Mouse (Mus musculus) CH12.LX (cell line): ENCODE measurements around the gene Zswim4. TPM values are rescaled to one million over a fixed set of nuclear protein-coding genes. Genes with fewer than 3 reads are reported as not detected.

ENCODE experiments used
- DNase-seq: peaks from one replicate; pipeline ENCODE4 v3.0.0-alpha.2; 2013; ENCODE audit errors: extremely low read depth
- H3K27ac ChIP-seq: 2 replicates; pipeline ENCODE4 v1.5.1; 2012; ENCODE audit warnings: low read depth, mild to moderate bottlenecking, control low read depth, moderate library complexity; ENCODE audit not compliant: insufficient read depth
- H3K27me3 ChIP-seq: replicated peaks from 2 replicates; pipeline ENCODE3; 2012; ENCODE audit warnings: inconsistent platforms
- H3K36me3 ChIP-seq, 2 experiments: replicated peaks in 1 of 2; 2 replicates each; pipeline versions ENCODE3 to v1.6.1; 2012; ENCODE audit warnings: inconsistent platforms in 1 of 2, low read length in 1 of 2, mild to moderate bottlenecking in 1 of 2, mixed read lengths in 1 of 2, moderate library complexity in 1 of 2; ENCODE audit not compliant: control insufficient read depth in 1 of 2, insufficient read depth in 1 of 2
- H3K4me1 ChIP-seq, 2 experiments: 2 replicates each; pipeline ENCODE4 v1.6.1; 2012; ENCODE audit warnings: inconsistent platforms in 1 of 2, moderate library complexity in 1 of 2; ENCODE audit not compliant: insufficient read depth in 2 of 2, control insufficient read depth in 1 of 2
- H3K4me2 ChIP-seq: 2 replicates; pipeline ENCODE4 v1.6.1; 2012; ENCODE audit warnings: low read depth, mild to moderate bottlenecking, control low read depth; ENCODE audit not compliant: poor library complexity, insufficient read depth, severe bottlenecking
- H3K4me3 ChIP-seq, 3 experiments: fragments of 150-350 bp in 1 of 3; sonication (generic) in 1 of 3; replicated peaks in 1 of 3; 2 replicates each; pipeline versions ENCODE3 to v1.5.1; 2011 to 2012; ENCODE audit warnings: low read depth in 2 of 3, low read length in 2 of 3, mild to moderate bottlenecking in 2 of 3, moderate library complexity in 2 of 3, control low read depth in 1 of 3, improper control_type of control experiment in 1 of 3, inconsistent platforms in 1 of 3, mixed read lengths in 1 of 3; ENCODE audit not compliant: poor library complexity in 1 of 3
- H3K79me2 ChIP-seq: replicated peaks from 2 replicates; pipeline ENCODE4 v1.6.1; 2012; ENCODE audit warnings: mild to moderate bottlenecking, moderate library complexity; ENCODE audit not compliant: control insufficient read depth, poor library complexity, insufficient read depth, severe bottlenecking; ENCODE audit errors: extremely low read depth
- H3K9ac ChIP-seq: 2 replicates; pipeline ENCODE4 v1.6.1; 2012; ENCODE audit warnings: low read depth, mild to moderate bottlenecking, control low read depth, moderate library complexity; ENCODE audit not compliant: insufficient read depth
- H3K9me3 ChIP-seq: replicated peaks from 2 replicates; pipeline ENCODE3; 2012; ENCODE audit warnings: low read length, inconsistent platforms, mixed read lengths
- BHLHE40 ChIP-seq: IDR thresholded peaks from 2 replicates; pipeline ENCODE4 v1.6.1; 2011; ENCODE audit warnings: mild to moderate bottlenecking, low read depth, low read length, improper control_type of control experiment
- CHD2 ChIP-seq: IDR thresholded peaks from 2 replicates; pipeline ENCODE4 v1.6.1; 2011; ENCODE audit warnings: low read length, improper control_type of control experiment
- CTCF ChIP-seq, 2 experiments: IDR thresholded peaks in 1 of 2; conservative IDR thresholded peaks in 1 of 2; 2 replicates each; pipeline ENCODE4 v1.5.1; 2011 to 2012; ENCODE audit warnings: low read depth in 2 of 2, low read length in 2 of 2, improper control_type of control experiment in 1 of 2, inconsistent platforms in 1 of 2, mild to moderate bottlenecking in 1 of 2, moderate library complexity in 1 of 2
- E2F4 ChIP-seq: IDR thresholded peaks from 2 replicates; pipeline ENCODE4 v1.6.1; 2011; ENCODE audit warnings: low read depth, low read length, improper control_type of control experiment; ENCODE audit not compliant: insufficient replicate concordance
- ELF1 ChIP-seq: IDR thresholded peaks from 2 replicates; pipeline ENCODE4 v1.6.1; 2014; ENCODE audit warnings: low read depth, mild to moderate bottlenecking, inconsistent platforms, low read length, improper control_type of control experiment
- EP300 ChIP-seq: IDR thresholded peaks from 2 replicates; pipeline ENCODE4 v1.6.1; 2011; ENCODE audit warnings: low read length, improper control_type of control experiment
- ETS1 ChIP-seq: conservative IDR thresholded peaks from 2 replicates; pipeline ENCODE4 v1.6.1; 2012; ENCODE audit warnings: low read depth, mild to moderate bottlenecking, inconsistent platforms, low read length, improper control_type of control experiment, moderate library complexity
- GABPA ChIP-seq: IDR thresholded peaks from 2 replicates; pipeline ENCODE4 v1.6.1; 2012; ENCODE audit warnings: low read depth, low read length, improper control_type of control experiment, inconsistent platforms; ENCODE audit not compliant: insufficient replicate concordance
- JUN ChIP-seq: IDR thresholded peaks from 2 replicates; pipeline ENCODE4 v1.6.1; 2011; ENCODE audit warnings: low read depth, mild to moderate bottlenecking, low read length, improper control_type of control experiment, moderate library complexity; ENCODE audit not compliant: insufficient read depth
- MAFK ChIP-seq: IDR thresholded peaks from 2 replicates; pipeline ENCODE4 v1.6.1; 2011; ENCODE audit warnings: low read length, improper control_type of control experiment; ENCODE audit not compliant: insufficient replicate concordance
- MAX ChIP-seq: IDR thresholded peaks from 2 replicates; pipeline ENCODE4 v1.6.1; 2011; ENCODE audit warnings: low read length, improper control_type of control experiment
- MEF2A ChIP-seq: IDR thresholded peaks from 2 replicates; pipeline ENCODE4 v1.6.1; 2014; ENCODE audit warnings: low read depth, mild to moderate bottlenecking, inconsistent platforms, low read length, improper control_type of control experiment, borderline replicate concordance
- NELFE ChIP-seq: IDR thresholded peaks from 2 replicates; pipeline ENCODE4 v1.6.1; 2011; ENCODE audit warnings: low read depth, low read length, improper control_type of control experiment
- NRF1 ChIP-seq: IDR thresholded peaks from 2 replicates; pipeline ENCODE4 v1.6.1; 2014; ENCODE audit warnings: low read depth, mild to moderate bottlenecking, inconsistent platforms, low read length, improper control_type of control experiment, moderate library complexity
- PAX5 ChIP-seq: IDR thresholded peaks from 2 replicates; pipeline ENCODE4 v1.6.1; 2012; ENCODE audit warnings: low read length, inconsistent platforms, mixed read lengths
- POLR2A ChIP-seq: IDR thresholded peaks from 2 replicates; pipeline ENCODE4 v1.6.1; 2011; ENCODE audit warnings: low read depth, mild to moderate bottlenecking, improper control_type of control experiment, low read length
- RAD21 ChIP-seq: IDR thresholded peaks from 2 replicates; pipeline ENCODE4 v1.6.1; 2011; ENCODE audit warnings: low read depth, mild to moderate bottlenecking, low read length, improper control_type of control experiment, moderate library complexity
- RCOR1 ChIP-seq: conservative IDR thresholded peaks from 2 replicates; pipeline ENCODE4 v1.6.1; 2012; ENCODE audit warnings: low read depth, mild to moderate bottlenecking, inconsistent platforms, low read length, improper control_type of control experiment
- SIN3A ChIP-seq: IDR thresholded peaks from 2 replicates; pipeline ENCODE4 v1.6.1; 2012; ENCODE audit warnings: low read length, improper control_type of control experiment, inconsistent platforms
- SMC3 ChIP-seq: IDR thresholded peaks from 2 replicates; pipeline ENCODE4 v1.6.1; 2011; ENCODE audit warnings: low read depth, low read length, improper control_type of control experiment
- TBP ChIP-seq: conservative IDR thresholded peaks from 2 replicates; pipeline ENCODE4 v1.6.1; 2011; ENCODE audit warnings: low read depth, low read length, improper control_type of control experiment
- UBTF ChIP-seq: IDR thresholded peaks from 2 replicates; pipeline ENCODE4 v1.6.1; 2012; ENCODE audit warnings: low read depth, mild to moderate bottlenecking, inconsistent platforms, low read length, improper control_type of control experiment, moderate library complexity
- USF1 ChIP-seq: IDR thresholded peaks from 2 replicates; pipeline ENCODE4 v1.6.1; 2014; ENCODE audit warnings: low read depth, mild to moderate bottlenecking, inconsistent platforms, low read length, improper control_type of control experiment
- ZKSCAN1 ChIP-seq: IDR thresholded peaks from 2 replicates; pipeline ENCODE4 v1.6.1; 2012; ENCODE audit warnings: low read depth, inconsistent platforms, low read length, improper control_type of control experiment, borderline replicate concordance
- ZMIZ1 ChIP-seq: IDR thresholded peaks from 2 replicates; pipeline ENCODE4 v1.6.1; 2012; ENCODE audit warnings: low read depth, mild to moderate bottlenecking, inconsistent platforms, low read length, improper control_type of control experiment
- ZNF384 ChIP-seq: IDR thresholded peaks from 2 replicates; pipeline ENCODE4 v1.6.1; 2012; ENCODE audit warnings: low read depth, low read length, improper control_type of control experiment, inconsistent platforms
- dilution Hi-C: fragments of 300-500 bp; cut with MboI; formaldehyde crosslinking; loops from 2 replicates; pipeline ENCODE4 v1.14.3; 2020; ENCODE audit warnings: low sequenced_read_pairs; ENCODE audit not compliant: extremely low pct_unique_long_range_greater_than_20kb, extremely low pct_ligation_motif_present
- in situ Hi-C: fragments of 300-500 bp; cut with MboI; formaldehyde crosslinking; loops from 3 replicates; pipeline ENCODE4 v1.14.3; 2019; ENCODE audit warnings: low sequenced_read_pairs, low pct_ligation_motif_present, low pct_unique_long_range_greater_than_20kb, mixed read lengths
- polyA plus RNA-seq: library from polyadenylated mRNA; unstranded; fragments of >175 nt; gene quantifications from 2 replicates; pipeline ENCODE4 v1.2.1, GENCODE M21; 2012; ENCODE audit warnings: low read depth; ENCODE audit not compliant: insufficient read length
- total RNA-seq, 2 experiments: library from RNA; depleted of rRNA; stranded (reverse); fragments of 300-350 nt in 1 of 2; fragments of >200 nt in 1 of 2; gene quantifications; 2 replicates each; pipeline ENCODE4 v1.2.3; 2012 to 2014

Zswim4 gene
- total and polyA plus RNA-seq, 3 experiments = 4.9 to 9.7 (median 9.1) TPM

DNA sequence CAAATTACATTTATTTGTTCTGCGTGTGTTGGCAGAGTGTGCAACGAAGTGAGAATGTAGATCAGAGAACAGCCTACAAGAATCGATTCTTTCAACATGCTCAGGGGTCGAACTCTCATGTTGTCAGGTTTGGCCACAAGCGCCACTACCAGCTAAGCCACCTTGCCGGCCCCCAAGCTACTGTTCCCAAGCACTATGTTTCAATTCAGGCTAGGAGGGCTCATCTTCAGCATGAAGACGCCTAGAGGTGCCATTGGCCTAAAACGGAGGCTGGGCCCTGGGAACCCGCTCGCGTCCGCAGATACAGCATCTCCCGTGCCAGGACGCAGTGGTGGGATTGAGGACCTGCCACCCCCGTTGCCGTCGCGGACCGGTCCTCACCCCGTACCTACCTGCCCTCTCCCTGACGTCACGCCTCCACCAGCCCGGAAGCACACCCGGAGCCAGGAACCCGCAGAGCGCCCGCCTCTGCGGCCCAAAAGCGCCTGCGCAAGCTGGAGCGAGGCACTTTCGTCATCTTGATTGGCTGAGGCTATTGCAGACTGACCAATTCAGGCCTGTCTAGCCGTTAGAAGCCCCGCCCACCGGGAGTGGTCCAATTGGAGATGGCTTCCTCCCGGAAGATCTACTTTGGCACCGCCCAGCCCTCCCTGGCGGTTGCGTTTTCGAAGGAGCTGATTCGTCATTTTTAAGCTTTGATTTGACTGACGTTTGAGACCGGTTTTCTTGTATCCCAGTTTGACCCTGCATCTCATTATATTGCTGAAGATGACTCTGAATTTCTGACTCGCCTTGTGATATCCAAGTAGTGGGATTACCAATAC lies 33.3 kb upstream of the Zswim4 start, which contains the start of gene Ccdc130 (continued):
- no peak for TF ChIP-seq RAD21
- no peak for TF ChIP-seq ZKSCAN1
- no peak for TF ChIP-seq PAX5
- peak; percentile 56 for TF ChIP-seq NELFE
- peak; percentile 87 for TF ChIP-seq POLR2A
- TF ChIP-seq USF1 = no peak
- TF ChIP-seq JUN = no peak
- no peak for TF ChIP-seq UBTF
- peak; percentile 7; the same call in 1 of the 2 replicates for TF ChIP-seq GABPA
- TF ChIP-seq RCOR1 = no peak
- TF ChIP-seq ETS1 = no peak
- TF ChIP-seq CTCF (conservative IDR thresholded peaks at IDR 0.05 in 1 of 2, IDR thresholded peaks at IDR 0.05 in 1 of 2; ENCODE audit: low read depth in 2 of 2, low read length in 2 of 2) = no peak
- TF ChIP-seq E2F4 = peak; percentile 53; the same call in 1 of the 2 replicates
- peak; percentile 91 for TF ChIP-seq CHD2

DNA sequence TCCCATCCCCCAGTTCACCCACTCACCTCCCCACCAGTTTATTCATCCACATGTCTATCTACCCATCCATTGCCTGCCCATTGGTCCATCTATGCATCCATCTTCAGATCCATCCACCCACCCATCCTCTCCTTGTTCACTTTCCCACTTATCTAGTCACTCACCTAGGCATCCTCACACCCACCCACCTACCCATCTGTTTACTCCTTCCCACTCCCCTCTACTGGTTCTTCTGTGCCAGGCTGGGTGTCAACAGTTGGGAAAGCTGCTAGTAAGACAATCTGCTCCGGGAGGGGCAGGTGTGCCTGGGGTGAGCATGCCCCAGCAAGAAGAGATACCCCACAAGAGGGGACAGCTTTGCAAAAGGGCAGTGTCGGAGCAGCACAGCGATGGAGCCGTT lies 24.2 kb upstream of the Zswim4 start:
- Histone ChIP-seq H3K4me3 (no peak overlapping the region), H3K9me3 (no peaks in the 10 kb centered on the region), H3K36me3 (peaks cover 79 to 84% of the 10 kb centered on the region in 2 experiments), H3K79me2 (peaks cover 5% of the 10 kb centered on the region; the same call in 1 of the 2 replicates), H3K27me3 (no peaks in the 10 kb centered on the region), H3K4me2 (no peak overlapping the region), H3K4me1 (peaks cover 5 to 10% of the 10 kb centered on the region in 2 experiments), H3K27ac (no peak overlapping the region), H3K9ac (no peak overlapping the region)
- in situ Hi-C loops = no loop called here
- no peak for TF ChIP-seq EP300
- DNase-seq = no peak
- dilution Hi-C loops = no loop called here

DNA sequence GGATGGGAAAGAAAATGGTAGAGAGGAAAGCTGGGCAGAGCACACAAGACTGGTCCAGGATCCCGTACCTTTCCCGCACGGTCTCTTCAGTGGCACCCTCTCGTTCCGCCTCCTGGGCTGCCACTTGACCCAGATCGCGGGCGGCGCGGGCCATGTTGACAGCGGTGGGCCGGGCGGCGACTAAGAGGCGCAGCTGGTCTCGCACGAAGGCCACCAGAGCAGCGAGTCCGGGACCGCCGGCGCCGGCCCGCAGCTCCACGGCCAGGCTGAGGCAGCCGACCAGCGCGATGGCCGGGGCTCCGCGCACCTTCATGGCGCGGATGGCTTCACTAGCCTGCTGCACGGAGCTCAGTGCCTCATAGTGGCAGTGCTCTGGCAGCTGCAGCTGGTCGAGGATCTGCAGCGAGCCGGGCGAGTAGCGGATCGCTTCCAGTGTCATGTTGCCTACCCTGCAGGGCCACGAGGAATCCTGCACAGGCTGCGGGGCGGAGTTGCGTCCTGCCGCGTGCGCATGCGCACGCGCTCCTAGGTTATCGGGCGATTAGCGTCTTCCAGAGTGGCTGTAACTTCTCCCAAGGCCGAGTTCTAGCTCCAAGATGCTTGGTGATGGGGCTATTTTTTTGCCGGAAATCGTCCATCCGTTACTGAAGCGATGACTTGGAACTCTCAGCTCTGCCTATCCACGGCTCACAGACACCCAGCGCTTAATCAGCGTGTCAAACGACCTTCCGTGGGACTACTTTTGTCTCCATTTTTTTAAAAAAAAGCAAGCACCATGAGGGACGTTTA lies 20.2 kb upstream of the Zswim4 start, which contains the start of gene Mri1:
Gene Mri1, minus strand, starts transcription at position 505 of the 789 bp plus-strand sequence.
- Histone ChIP-seq H3K79me2 (peaks cover 7% of the 10 kb centered on the region; the same call in 1 of the 2 replicates), H3K4me1 (peaks cover 7 to 14% of the 10 kb centered on the region in 2 experiments), H3K9ac (peak within 1 kb of the TSS; percentile 74), H3K27ac (peak within 1 kb of the TSS; percentile 77), H3K4me2 (peak within 1 kb of the TSS; percentile 53), H3K9me3 (no peaks in the 10 kb centered on the region), H3K27me3 (no peaks in the 10 kb centered on the region), H3K36me3 (peaks cover 64 to 79% of the 10 kb centered on the region in 2 experiments), H3K4me3 (peak within 1 kb of the TSS; percentile 85 to 95 (median 91))
- DNase-seq = peak; percentile 81
- in situ Hi-C loops = no loop called here
- dilution Hi-C loops = no loop called here
- TF ChIP-seq CTCF (conservative IDR thresholded peaks at IDR 0.05 in 1 of 2, IDR thresholded peaks at IDR 0.05 in 1 of 2; ENCODE audit: low read depth in 2 of 2, low read length in 2 of 2) (no peak), MAX (peak; percentile 95), ZMIZ1 (peak; percentile 80), ZNF384 (peak; percentile 67), NELFE (peak; percentile 94), BHLHE40 (peak; percentile 29; the same call in 1 of the 2 replicates), PAX5 (no peak), ELF1 (0 out of 2 replicates have a peak, but pooled peaks have one; percentile 2), POLR2A (peak; percentile 85), TBP (peak; percentile 74; the same call in 1 of the 2 replicates), MAFK (no peak), MEF2A (no peak), SMC3 (no peak), SIN3A (peak; percentile 92), RCOR1 (no peak), ZKSCAN1 (no peak), NRF1 (peak; percentile 99), ETS1 (no peak)
